Mouse (Mus musculus) G1E (cell line): ENCODE data around the gene Ttk. TPM values are rescaled to one million over a fixed set of nuclear protein-coding genes. Genes with fewer than 3 reads are reported as not detected.

ENCODE experiments used
- ATAC-seq: 2 replicates; pipeline ENCODE4 v1.8.0; 2016; ENCODE audit warnings: mild to moderate bottlenecking; ENCODE audit not compliant: insufficient number of reproducible peaks, poor library complexity, low FRiP score, severe bottlenecking; ENCODE audit errors: extremely low read depth
- DNase-seq: peaks from one replicate; pipeline ENCODE4 v3.0.0; 2012; ENCODE audit warnings: low spot score
- H3K27me3 ChIP-seq: 2 replicates; pipeline ENCODE4 v1.6.1; 2012; ENCODE audit warnings: mild to moderate bottlenecking, low read length, inconsistent platforms; ENCODE audit not compliant: insufficient read depth
- H3K36me3 ChIP-seq: replicated peaks from 2 replicates; pipeline ENCODE3; 2012; ENCODE audit warnings: mild to moderate bottlenecking, inconsistent platforms
- H3K4me1 ChIP-seq: 2 replicates; pipeline ENCODE4 v1.6.1; 2012; ENCODE audit warnings: low read depth, low read length, inconsistent platforms, mixed read lengths; ENCODE audit not compliant: insufficient read depth
- H3K4me3 ChIP-seq: 2 replicates; pipeline ENCODE4 v1.5.1; 2012; ENCODE audit warnings: low read depth, mild to moderate bottlenecking, inconsistent platforms, low read length, moderate library complexity, mixed read lengths
- H3K9me3 ChIP-seq: replicated peaks from 2 replicates; pipeline ENCODE4 v1.6.1; 2012; ENCODE audit warnings: inconsistent platforms
- CTCF ChIP-seq: IDR thresholded peaks from 2 replicates; pipeline ENCODE4 v1.5.1; 2012; ENCODE audit warnings: low read depth, low read length, inconsistent platforms, mixed read lengths
- GATA1 ChIP-seq: IDR thresholded peaks from 2 replicates; pipeline ENCODE4 v1.6.1; 2012; ENCODE audit warnings: borderline replicate concordance, low read length, inconsistent platforms, mixed read lengths
- GATA2 ChIP-seq: IDR thresholded peaks from 2 replicates; pipeline ENCODE4 v1.6.1; 2012; ENCODE audit warnings: low read depth, low read length, inconsistent platforms, borderline replicate concordance
- POLR2AphosphoS5 ChIP-seq: IDR thresholded peaks from 2 replicates; pipeline ENCODE4 v1.6.1; 2012; ENCODE audit warnings: low read depth, low read length, inconsistent platforms; ENCODE audit not compliant: insufficient replicate concordance
- TAL1 ChIP-seq: conservative IDR thresholded peaks from 2 replicates; pipeline ENCODE4 v1.6.1; 2012; ENCODE audit warnings: low read depth, low read length, inconsistent platforms, mixed read lengths
- polyA plus RNA-seq: library from polyadenylated mRNA; stranded (reverse); fragments of >175 nt; gene quantifications from 2 replicates; pipeline ENCODE4 v1.2.3, GENCODE M21; 2012
- total RNA-seq, 2 experiments: library from RNA; stranded (forward) in 1 of 2; stranded (reverse) in 1 of 2; fragments of 200-1000 nt in 1 of 2; fragments of >200 nt in 1 of 2; fragmentation: Nextera tagmentation in 1 of 2; gene quantifications; 2 replicates each; pipeline ENCODE4 v1.2.3; 2014 to 2017

Gene Ttk
- total and polyA plus RNA-seq, 3 experiments = 1.4 to 61.1 (median 37.1) TPM

DNA sequence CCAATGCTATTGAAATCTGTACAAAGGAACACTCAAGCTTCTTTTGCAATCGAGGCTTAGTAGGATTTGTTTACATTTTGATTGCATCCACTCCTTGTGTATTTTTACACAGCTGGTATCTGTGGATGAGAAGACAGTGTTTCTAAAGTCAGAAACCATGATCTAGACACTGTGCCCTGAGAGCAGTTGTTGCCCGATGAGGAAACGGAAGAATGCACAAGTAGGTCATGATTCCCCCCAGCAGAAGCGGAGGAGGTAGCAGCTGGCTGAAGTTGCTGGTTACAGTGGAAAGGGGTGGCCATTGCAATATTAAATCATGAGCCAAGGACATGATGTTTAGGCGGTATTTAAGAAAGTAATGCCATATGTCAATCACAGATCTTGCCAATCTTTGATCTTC lies 53.7 kb downstream of the Ttk start:
- no peak for TF ChIP-seq POLR2AphosphoS5
- no peak for TF ChIP-seq CTCF
- TF ChIP-seq GATA2 = no peak
- no peak for TF ChIP-seq TAL1
- TF ChIP-seq GATA1 = no peak
- Histone ChIP-seq H3K9me3 (no peaks in the 10 kb centered on the region), H3K27me3 (peaks cover 11% of the 10 kb centered on the region; the same call in 1 of the 2 replicates), H3K4me3 (no peak overlapping the region), H3K36me3 (peaks cover 2% of the 10 kb centered on the region), H3K4me1 (no peaks in the 10 kb centered on the region)
- no peak for ATAC-seq
- DNase-seq = no peak

DNA sequence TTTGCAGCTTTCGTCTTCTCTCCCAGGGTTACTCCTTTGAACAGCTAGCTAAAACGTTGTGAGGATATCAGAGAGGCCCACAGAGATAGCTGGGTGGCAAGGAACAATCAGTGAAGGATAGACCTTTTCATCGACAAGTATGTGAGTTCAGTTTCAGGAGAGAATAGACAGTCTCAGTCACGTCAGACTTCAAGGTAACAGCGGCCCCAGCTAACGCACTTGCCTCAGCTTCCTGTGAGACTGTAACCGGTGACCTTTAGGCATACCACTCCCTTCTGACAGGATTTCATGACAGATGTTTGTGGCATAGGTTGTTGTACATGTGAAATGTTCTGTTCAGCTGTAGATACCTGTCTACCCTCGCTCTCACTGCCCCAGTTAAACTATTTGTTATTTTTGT lies 58.6 kb downstream of the Ttk start:
- Histone ChIP-seq H3K4me1 (no peaks in the 10 kb centered on the region), H3K27me3 (peaks cover 13% of the 10 kb centered on the region), H3K4me3 (no peak overlapping the region), H3K36me3 (no peaks in the 10 kb centered on the region), H3K9me3 (no peaks in the 10 kb centered on the region)
- no peak for TF ChIP-seq POLR2AphosphoS5
- no peak for TF ChIP-seq CTCF
- TF ChIP-seq TAL1 = no peak
- TF ChIP-seq GATA1 = no peak
- no peak for TF ChIP-seq GATA2
- DNase-seq (no peak), ATAC-seq (no peak)

DNA sequence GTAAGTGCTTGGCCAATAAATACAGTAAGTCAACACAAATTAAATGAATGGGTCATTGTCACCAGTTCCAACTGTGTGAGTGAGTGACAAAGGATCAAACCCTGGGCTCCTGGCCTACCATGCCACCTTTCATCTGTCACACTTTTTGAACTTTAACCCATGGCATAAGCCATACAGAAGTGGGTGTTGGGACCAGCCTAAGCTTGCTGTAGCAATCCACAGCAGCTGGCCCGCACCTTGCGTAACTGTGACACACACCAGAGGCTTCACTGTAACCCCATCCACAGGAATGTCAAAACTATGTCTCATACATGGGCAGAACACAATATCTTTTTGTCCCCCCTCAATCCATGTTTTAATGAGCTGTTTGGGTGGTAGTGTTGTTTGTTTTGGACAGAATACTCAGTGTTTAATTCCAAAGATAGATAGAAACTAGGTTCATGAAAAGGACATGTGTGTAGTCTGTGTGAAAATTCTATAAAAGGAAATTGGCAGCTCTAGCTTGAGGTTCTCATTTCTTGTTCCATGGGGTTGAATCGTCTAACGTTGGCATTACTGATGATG lies 59.4 kb downstream of the Ttk start:
- H3K4me3 ChIP-seq = no peak overlapping the region
- H3K36me3 ChIP-seq = no peaks in the 10 kb centered on the region
- TF ChIP-seq TAL1 (no peak), CTCF (no peak), GATA1 (no peak), POLR2AphosphoS5 (no peak), GATA2 (no peak)
- ATAC-seq (no peak), DNase-seq (no peak)
- no peaks in the 10 kb centered on the region for H3K9me3 ChIP-seq
- H3K4me1 ChIP-seq = no peaks in the 10 kb centered on the region
- H3K27me3 ChIP-seq = peaks cover 10% of the 10 kb centered on the region

DNA sequence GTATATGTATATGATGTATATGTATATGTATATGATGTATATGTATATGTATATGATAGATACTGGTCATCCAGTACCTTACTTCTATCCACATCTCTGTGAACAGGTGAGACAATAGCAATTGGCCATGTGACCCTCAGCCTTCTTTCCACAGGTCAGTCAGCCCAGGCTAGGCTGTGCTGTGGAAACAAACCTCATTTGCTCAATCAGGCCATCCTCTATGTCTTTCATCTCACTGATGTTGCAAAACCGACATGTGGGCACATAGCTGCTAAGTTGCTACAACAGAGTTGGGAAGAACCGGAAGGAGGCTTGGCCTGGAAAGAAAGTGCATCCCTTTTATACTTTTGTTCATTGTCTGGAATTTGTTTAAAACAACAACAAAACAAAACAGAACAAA lies 67.6 kb downstream of the Ttk start:
- ATAC-seq (no peak), DNase-seq (no peak)
- Histone ChIP-seq H3K36me3 (no peaks in the 10 kb centered on the region), H3K27me3 (peaks cover 2% of the 10 kb centered on the region), H3K4me1 (no peaks in the 10 kb centered on the region), H3K4me3 (no peak overlapping the region), H3K9me3 (no peaks in the 10 kb centered on the region)
- TF ChIP-seq GATA1 = no peak
- no peak for TF ChIP-seq POLR2AphosphoS5
- no peak for TF ChIP-seq GATA2
- no peak for TF ChIP-seq TAL1
- TF ChIP-seq CTCF = no peak

DNA sequence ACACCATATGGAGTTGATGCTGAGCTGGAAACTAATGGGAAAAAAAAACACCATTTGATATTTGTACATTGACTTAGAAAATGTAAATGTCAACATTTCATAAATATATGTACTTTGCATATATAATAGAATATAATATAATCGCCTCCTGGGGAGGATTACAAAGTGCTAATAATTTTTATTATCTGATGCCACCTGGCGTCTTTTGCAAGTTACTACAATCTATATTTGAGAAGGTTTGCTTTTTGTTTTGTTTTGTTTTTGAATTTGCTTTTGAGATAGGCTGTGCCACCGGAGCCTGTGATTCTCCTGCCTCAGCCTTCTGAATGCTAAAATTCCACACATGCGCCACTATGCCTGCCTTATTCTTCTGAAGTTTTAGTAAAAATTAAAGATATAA lies 71.3 kb downstream of the Ttk start:
- Histone ChIP-seq H3K36me3 (no peaks in the 10 kb centered on the region), H3K9me3 (no peaks in the 10 kb centered on the region), H3K4me1 (no peaks in the 10 kb centered on the region), H3K4me3 (no peak overlapping the region), H3K27me3 (peaks cover 2% of the 10 kb centered on the region; the same call in 1 of the 2 replicates)
- ATAC-seq = no peak
- TF ChIP-seq GATA2 (no peak), GATA1 (no peak), POLR2AphosphoS5 (no peak), TAL1 (no peak), CTCF (no peak)
- no peak for DNase-seq

DNA sequence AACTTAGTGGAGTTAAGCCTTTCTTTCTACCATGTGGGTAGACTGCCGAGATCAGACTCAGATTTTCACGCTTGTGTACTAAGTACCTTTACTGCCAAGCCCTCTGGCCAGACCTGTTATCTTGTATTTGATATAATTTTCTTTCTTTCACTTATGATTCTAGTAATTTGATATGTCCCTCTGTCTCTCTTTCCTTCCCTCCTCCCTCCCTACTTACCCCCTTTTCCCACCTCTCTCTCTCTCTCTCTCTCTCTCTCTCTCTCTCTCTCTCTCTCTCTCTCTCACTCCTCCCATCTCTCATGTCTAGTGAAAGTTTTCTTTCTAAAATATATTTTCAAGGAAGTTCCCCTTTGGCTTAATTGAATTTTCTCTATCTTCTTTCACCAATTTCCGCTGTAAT lies 72.5 kb downstream of the Ttk start:
- ATAC-seq = no peak
- H3K4me3 ChIP-seq = no peak overlapping the region
- H3K9me3 ChIP-seq = no peaks in the 10 kb centered on the region
- H3K4me1 ChIP-seq = no peaks in the 10 kb centered on the region
- no peak for DNase-seq
- H3K36me3 ChIP-seq = no peaks in the 10 kb centered on the region
- 0 out of 2 replicates have a peak, but pooled peaks cover 2% of the 10 kb centered on the region for H3K27me3 ChIP-seq
- no peak for TF ChIP-seq GATA1
- no peak for TF ChIP-seq TAL1
- no peak for TF ChIP-seq POLR2AphosphoS5
- no peak for TF ChIP-seq GATA2
- no peak for TF ChIP-seq CTCF
